Mouse (Mus musculus) CD4-positive, CD25-positive, alpha-beta regulatory T cell, adult 2 months (primary cell): ENCODE measurements around the gene Dera.

Source experiments
- DNase-seq: peaks from one replicate; pipeline ENCODE4 v3.0.0-alpha.2; 2012; ENCODE audit warnings: low read depth, low spot score

Gene Dera

GRCm38 (mm10) chr6:137887258-137887657 is 132.9 kb downstream of the Dera start:
- no peak for DNase-seq

- DNase-seq: no peak
Observed at GRCm38 (mm10) chr6:137897671-137898070, 143.3 kb downstream of the Dera start.

GRCm38 (mm10) chr6:137901255-137901654 is 146.9 kb downstream of the Dera start:
- no peak for DNase-seq
